Mouse (Mus musculus) bone marrow macrophage, adult 2 months (primary cell): ENCODE results near the gene Cxcl17. TPM values are rescaled to one million over a fixed set of nuclear protein-coding genes. Genes with fewer than 3 reads are reported as not detected.
A peak's percentile ranks its signal among the peaks of the same experiment; 100 is the strongest.

Source experiments
- H3K27ac ChIP-seq: 2 replicates; pipeline ENCODE4 v1.5.1; 2012; ENCODE audit warnings: low read depth, low read length; ENCODE audit not compliant: insufficient read depth
- H3K4me1 ChIP-seq: 2 replicates; pipeline ENCODE4 v1.6.1; 2012; ENCODE audit warnings: low read length; ENCODE audit not compliant: control insufficient read depth, insufficient read depth
- H3K4me3 ChIP-seq: 2 replicates; pipeline ENCODE4 v1.5.1; 2012; ENCODE audit warnings: mild to moderate bottlenecking, low read length, moderate library complexity; ENCODE audit not compliant: insufficient read depth
- CTCF ChIP-seq: IDR thresholded peaks from 2 replicates; pipeline ENCODE4 v1.5.1; 2012; ENCODE audit warnings: low read depth, mild to moderate bottlenecking, low read length, moderate library complexity
- POLR2A ChIP-seq: IDR thresholded peaks from 2 replicates; pipeline ENCODE4 v1.6.1; 2012; ENCODE audit warnings: mild to moderate bottlenecking, low read depth, low read length, borderline replicate concordance
- polyA plus RNA-seq: library from polyadenylated mRNA; stranded (reverse); fragments of >200 nt; gene quantifications from 2 replicates; pipeline ENCODE4 v1.2.4, GENCODE M21; 2012; ENCODE audit not compliant: missing spikeins, insufficient read depth, insufficient read length

Cxcl17 gene
- polyA plus RNA-seq, 1 experiment = not detected

GRCm38 (mm10) chr7:25383385-25383784 lies 29.3 kb downstream of the Cxcl17 start:
- peaks cover 28% of the 10 kb centered on the region for H3K4me1 ChIP-seq
- TF ChIP-seq CTCF (no peak), POLR2A (no peak)
- no peak overlapping the region for H3K4me3 ChIP-seq
- no peak overlapping the region for H3K27ac ChIP-seq

- Histone ChIP-seq H3K4me3 (no peak overlapping the region), H3K27ac (no peak overlapping the region), H3K4me1 (peaks cover 28% of the 10 kb centered on the region)
- TF ChIP-seq CTCF (no peak), POLR2A (no peak)
Measured at GRCm38 (mm10) chr7:25382541-25382940, 30.1 kb downstream of the Cxcl17 start.

- Histone ChIP-seq H3K4me3 (no peak overlapping the region), H3K4me1 (peaks cover 17% of the 10 kb centered on the region), H3K27ac (no peak overlapping the region)
- TF ChIP-seq POLR2A (no peak), CTCF (no peak)
Measured at GRCm38 (mm10) chr7:25381284-25381680, 31.4 kb downstream of the Cxcl17 start.

GRCm38 (mm10) chr7:25380392-25381283 lies 32.0 kb downstream of the Cxcl17 start:
- H3K4me1 ChIP-seq = peaks cover 12% of the 10 kb centered on the region
- H3K4me3 ChIP-seq = no peak overlapping the region
- H3K27ac ChIP-seq = no peak overlapping the region
- TF ChIP-seq CTCF = no peak
- TF ChIP-seq POLR2A = no peak

GRCm38 (mm10) chr7:25379551-25380351 lies 32.9 kb downstream of the Cxcl17 start:
- Histone ChIP-seq H3K4me1 (peaks cover 3% of the 10 kb centered on the region), H3K27ac (no peak overlapping the region), H3K4me3 (no peak overlapping the region)
- no peak for TF ChIP-seq POLR2A
- peak; percentile 16; the same call in 1 of the 2 replicates for TF ChIP-seq CTCF

GRCm38 (mm10) chr7:25378181-25379100 lies 34.2 kb downstream of the Cxcl17 start:
- no peak overlapping the region for H3K27ac ChIP-seq
- no peak overlapping the region for H3K4me3 ChIP-seq
- no peak for TF ChIP-seq POLR2A
- TF ChIP-seq CTCF = no peak
- H3K4me1 ChIP-seq = no peaks in the 10 kb centered on the region

- Histone ChIP-seq H3K4me1 (no peaks in the 10 kb centered on the region), H3K27ac (no peak overlapping the region), H3K4me3 (no peak overlapping the region)
- TF ChIP-seq CTCF = no peak
- TF ChIP-seq POLR2A = no peak
Measured at GRCm38 (mm10) chr7:25377100-25377700, 35.5 kb downstream of the Cxcl17 start.

GRCm38 (mm10) chr7:25376556-25376955 lies 36.1 kb downstream of the Cxcl17 start:
- H3K27ac ChIP-seq = no peak overlapping the region
- H3K4me1 ChIP-seq = no peaks in the 10 kb centered on the region
- TF ChIP-seq CTCF (no peak), POLR2A (no peak)
- no peak overlapping the region for H3K4me3 ChIP-seq

GRCm38 (mm10) chr7:25372441-25372840 lies 40.2 kb downstream of the Cxcl17 start:
- H3K4me1 ChIP-seq = no peaks in the 10 kb centered on the region
- no peak for TF ChIP-seq POLR2A
- TF ChIP-seq CTCF = no peak
- H3K4me3 ChIP-seq = no peak overlapping the region
- H3K27ac ChIP-seq = no peak overlapping the region
